Mouse (Mus musculus) central nervous system, embryonic 18 days (tissue): ENCODE data around the gene Nap1l5. TPM values are rescaled to one million over a fixed set of nuclear protein-coding genes. Genes with fewer than 3 reads are reported as not detected.

ENCODE experiments used
- polyA plus RNA-seq: library from polyadenylated mRNA; depleted of rRNA; stranded (reverse); fragments of >200 nt; gene quantifications from 2 replicates; pipeline ENCODE4 v1.2.3, GENCODE M21; 2012; rRNA removed

The Nap1l5 gene
- polyA plus RNA-seq = 176 and 190 TPM in 2 replicates

DNA sequence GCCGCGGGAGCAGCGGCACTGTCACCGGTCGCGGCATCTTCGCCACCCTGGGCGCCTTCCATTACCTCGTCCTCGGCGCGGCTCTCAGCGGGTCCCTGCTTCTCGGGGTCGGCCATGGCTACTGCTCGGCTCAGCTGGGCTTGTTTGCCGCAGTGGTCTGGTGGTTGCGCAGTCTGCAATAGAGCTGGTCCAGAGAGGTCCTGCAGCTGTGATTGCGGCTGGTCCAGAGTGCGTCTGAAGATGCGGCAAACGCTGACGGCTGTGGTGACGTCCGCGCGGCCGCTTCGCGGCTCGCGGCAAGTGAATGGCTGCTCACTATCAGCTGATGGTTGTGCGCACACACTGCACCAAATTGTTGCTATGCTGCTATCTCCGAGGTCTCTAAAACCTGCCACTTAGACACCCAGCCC, at the start of gene Nap1l5:
TSS of gene Nap1l5 (minus strand) at position 225 of the 410 bp plus-strand sequence.

Other genes starting within 250 kb of the Nap1l5 start
- 62.1 and 63.6 TPM in 2 replicates for gene Herc3, start 75.6 kb downstream of the Nap1l5 start, polyA plus RNA-seq
- gene Fam13a, start 117.5 kb upstream of the Nap1l5 start, polyA plus RNA-seq = 6.0 and 7.0 TPM in 2 replicates